Mouse (Mus musculus): ENCODE data around the gene Gm4307. TPM values are rescaled to one million over a fixed set of nuclear protein-coding genes. Genes with fewer than 3 reads are reported as not detected.
"Not testable (repeated sequence)": the region's sequence is repeated elsewhere in the genome, so short reads cannot be mapped to it uniquely, and the experiment has no call there.

Gene Gm4307
- total RNA-seq (2012; rRNA removed) (not detected in 2 replicates), polyA plus RNA-seq (2012; ENCODE audit: insufficient read depth in 1 of 2, insufficient read length in 2 of 2, low read depth in 1 of 2, low replicate concordance in 2 of 2, missing spikeins in 1 of 2) (not detected)

DNA sequence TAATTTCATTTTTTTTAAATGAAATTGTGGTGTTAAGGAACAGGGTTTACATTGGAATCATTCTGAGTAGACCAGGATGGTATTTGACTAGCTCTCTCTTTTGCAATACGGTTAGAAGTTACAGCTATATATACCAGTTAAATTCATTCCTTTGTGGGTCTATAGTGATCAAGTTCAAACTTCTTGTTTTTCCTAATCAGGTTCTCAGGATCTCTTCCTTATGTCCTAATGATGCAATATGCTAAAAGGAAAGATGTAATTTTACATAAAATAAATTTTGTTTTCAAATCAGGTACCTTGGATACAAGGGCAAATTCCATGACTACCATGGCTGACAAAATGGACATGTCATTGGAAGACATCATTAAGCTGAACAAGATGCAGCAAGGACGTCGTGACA, at the start of gene Gm4307:
Gene Gm4307, plus strand, starts transcription at position 301 of the 400 bp plus-strand sequence.
- not testable (repeated sequence) for H3K27ac ChIP-seq (ENCODE audit: control insufficient read depth, low read depth, low read length); H3K4me3 ChIP-seq (ENCODE audit: control insufficient read depth in 1 of 2, insufficient read depth in 1 of 2, low read depth in 2 of 2, low read length in 2 of 2); H3K9ac ChIP-seq (ENCODE audit: control insufficient read depth, low read depth, low read length, poor library complexity, severe bottlenecking); H3K36me3 ChIP-seq (ENCODE audit: control insufficient read depth in 1 of 2, insufficient read depth in 2 of 2, low read length in 2 of 2); H3K27me3 ChIP-seq (ENCODE audit: control insufficient read depth in 1 of 2, insufficient read depth in 2 of 2, low read length in 2 of 2); H3K9me3 ChIP-seq (replicated peaks; ENCODE audit: insufficient read depth, low read length); DNase-seq (ENCODE audit: low read depth, low spot score); H3K4me1 ChIP-seq (ENCODE audit: control insufficient read depth in 1 of 2, insufficient read depth in 2 of 2, low read length in 2 of 2); H3K79me2 ChIP-seq (ENCODE audit: control insufficient read depth, insufficient read depth, low read length, poor library complexity)

DNA sequence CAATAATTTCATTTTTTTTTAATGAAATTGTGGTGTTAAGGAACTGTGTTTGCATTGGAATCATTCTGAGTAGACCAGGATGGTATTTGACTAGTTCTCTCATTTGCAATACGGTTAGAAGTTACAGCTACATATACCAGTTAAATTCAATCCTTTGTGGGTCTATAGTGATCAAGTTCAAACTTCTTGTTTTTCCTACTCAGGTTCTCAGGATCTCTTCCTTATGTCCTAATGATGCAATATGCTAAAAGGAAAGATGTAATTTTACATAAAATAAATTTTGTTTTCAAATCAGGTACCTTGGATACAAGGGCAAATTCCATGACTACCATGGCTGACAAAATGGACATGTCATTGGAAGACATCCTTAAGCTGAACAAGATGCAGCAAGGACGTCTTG, 25.8 kb upstream of the Gm4307 start, which contains the start of gene Gm4301:
Gene Gm4301, plus strand, starts transcription at position 301 of the 400 bp plus-strand sequence.
- H3K27ac ChIP-seq (ENCODE audit: control insufficient read depth, low read depth, low read length); H3K9me3 ChIP-seq (replicated peaks; ENCODE audit: insufficient read depth, low read length); H3K9ac ChIP-seq (ENCODE audit: control insufficient read depth, low read depth, low read length, poor library complexity, severe bottlenecking); H3K79me2 ChIP-seq (ENCODE audit: control insufficient read depth, insufficient read depth, low read length, poor library complexity); H3K4me1 ChIP-seq (ENCODE audit: control insufficient read depth in 1 of 2, insufficient read depth in 2 of 2, low read length in 2 of 2); H3K27me3 ChIP-seq (ENCODE audit: control insufficient read depth in 1 of 2, insufficient read depth in 2 of 2, low read length in 2 of 2); DNase-seq (ENCODE audit: low read depth, low spot score); H3K4me3 ChIP-seq (ENCODE audit: control insufficient read depth in 1 of 2, insufficient read depth in 1 of 2, low read depth in 2 of 2, low read length in 2 of 2); H3K36me3 ChIP-seq (ENCODE audit: control insufficient read depth in 1 of 2, insufficient read depth in 2 of 2, low read length in 2 of 2): not testable (repeated sequence)

DNA sequence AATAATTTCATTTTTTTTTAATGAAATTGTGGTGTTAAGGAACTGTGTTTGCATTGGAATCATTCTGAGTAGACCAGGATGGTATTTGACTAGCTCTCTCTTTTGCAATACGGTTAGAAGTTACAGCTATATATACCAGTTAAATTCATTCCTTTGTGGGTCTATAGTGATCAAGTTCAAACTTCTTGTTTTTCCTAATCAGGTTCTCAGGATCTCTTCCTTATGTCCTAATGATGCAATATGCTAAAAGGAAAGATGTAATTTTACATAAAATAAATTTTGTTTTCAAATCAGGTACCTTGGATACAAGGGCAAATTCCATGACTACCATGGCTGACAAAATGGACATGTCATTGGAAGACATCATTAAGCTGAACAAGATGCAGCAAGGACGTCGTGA, 20.6 kb upstream of the Gm4307 start, which contains the start of gene Gm4302:
Gene Gm4302, plus strand, starts transcription at position 301 of the 400 bp plus-strand sequence.
- not testable (repeated sequence) for H3K4me1 ChIP-seq (ENCODE audit: control insufficient read depth in 1 of 2, insufficient read depth in 2 of 2, low read length in 2 of 2); H3K9me3 ChIP-seq (replicated peaks; ENCODE audit: insufficient read depth, low read length); H3K27me3 ChIP-seq (ENCODE audit: control insufficient read depth in 1 of 2, insufficient read depth in 2 of 2, low read length in 2 of 2); H3K79me2 ChIP-seq (ENCODE audit: control insufficient read depth, insufficient read depth, low read length, poor library complexity); H3K36me3 ChIP-seq (ENCODE audit: control insufficient read depth in 1 of 2, insufficient read depth in 2 of 2, low read length in 2 of 2); H3K27ac ChIP-seq (ENCODE audit: control insufficient read depth, low read depth, low read length); H3K4me3 ChIP-seq (ENCODE audit: control insufficient read depth in 1 of 2, insufficient read depth in 1 of 2, low read depth in 2 of 2, low read length in 2 of 2); H3K9ac ChIP-seq (ENCODE audit: control insufficient read depth, low read depth, low read length, poor library complexity, severe bottlenecking); DNase-seq (ENCODE audit: low read depth, low spot score)

DNA sequence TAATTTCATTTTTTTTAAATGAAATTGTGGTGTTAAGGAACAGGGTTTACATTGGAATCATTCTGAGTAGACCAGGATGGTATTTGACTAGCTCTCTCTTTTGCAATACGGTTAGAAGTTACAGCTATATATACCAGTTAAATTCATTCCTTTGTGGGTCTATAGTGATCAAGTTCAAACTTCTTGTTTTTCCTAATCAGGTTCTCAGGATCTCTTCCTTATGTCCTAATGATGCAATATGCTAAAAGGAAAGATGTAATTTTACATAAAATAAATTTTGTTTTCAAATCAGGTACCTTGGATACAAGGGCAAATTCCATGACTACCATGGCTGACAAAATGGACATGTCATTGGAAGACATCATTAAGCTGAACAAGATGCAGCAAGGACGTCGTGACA, 15.5 kb upstream of the Gm4307 start, which contains the start of gene Gm4303:
Gene Gm4303, plus strand, starts transcription at position 301 of the 400 bp plus-strand sequence.
- H3K4me3 ChIP-seq (ENCODE audit: control insufficient read depth in 1 of 2, insufficient read depth in 1 of 2, low read depth in 2 of 2, low read length in 2 of 2) = not testable (repeated sequence)

DNA sequence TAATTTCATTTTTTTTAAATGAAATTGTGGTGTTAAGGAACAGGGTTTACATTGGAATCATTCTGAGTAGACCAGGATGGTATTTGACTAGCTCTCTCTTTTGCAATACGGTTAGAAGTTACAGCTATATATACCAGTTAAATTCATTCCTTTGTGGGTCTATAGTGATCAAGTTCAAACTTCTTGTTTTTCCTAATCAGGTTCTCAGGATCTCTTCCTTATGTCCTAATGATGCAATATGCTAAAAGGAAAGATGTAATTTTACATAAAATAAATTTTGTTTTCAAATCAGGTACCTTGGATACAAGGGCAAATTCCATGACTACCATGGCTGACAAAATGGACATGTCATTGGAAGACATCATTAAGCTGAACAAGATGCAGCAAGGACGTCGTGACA, 10.3 kb upstream of the Gm4307 start, which contains the start of gene Gm4305:
Gene Gm4305, plus strand, starts transcription at position 301 of the 400 bp plus-strand sequence.
- not testable (repeated sequence) for H3K79me2 ChIP-seq (ENCODE audit: control insufficient read depth, insufficient read depth, low read length, poor library complexity); H3K9ac ChIP-seq (ENCODE audit: control insufficient read depth, low read depth, low read length, poor library complexity, severe bottlenecking); H3K4me1 ChIP-seq (ENCODE audit: control insufficient read depth in 1 of 2, insufficient read depth in 2 of 2, low read length in 2 of 2); H3K27me3 ChIP-seq (ENCODE audit: control insufficient read depth in 1 of 2, insufficient read depth in 2 of 2, low read length in 2 of 2); H3K36me3 ChIP-seq (ENCODE audit: control insufficient read depth in 1 of 2, insufficient read depth in 2 of 2, low read length in 2 of 2); DNase-seq (ENCODE audit: low read depth, low spot score); H3K9me3 ChIP-seq (replicated peaks; ENCODE audit: insufficient read depth, low read length); H3K4me3 ChIP-seq (ENCODE audit: control insufficient read depth in 1 of 2, insufficient read depth in 1 of 2, low read depth in 2 of 2, low read length in 2 of 2); H3K27ac ChIP-seq (ENCODE audit: control insufficient read depth, low read depth, low read length)

More for the DNA sequence above, 15.5 kb upstream of the Gm4307 start, which contains the start of gene Gm4303:
- H3K27ac ChIP-seq (ENCODE audit: control insufficient read depth, low read depth, low read length); H3K9ac ChIP-seq (ENCODE audit: control insufficient read depth, low read depth, low read length, poor library complexity, severe bottlenecking); H3K9me3 ChIP-seq (replicated peaks; ENCODE audit: insufficient read depth, low read length); H3K27me3 ChIP-seq (ENCODE audit: control insufficient read depth in 1 of 2, insufficient read depth in 2 of 2, low read length in 2 of 2); H3K79me2 ChIP-seq (ENCODE audit: control insufficient read depth, insufficient read depth, low read length, poor library complexity); DNase-seq (ENCODE audit: low read depth, low spot score); H3K4me1 ChIP-seq (ENCODE audit: control insufficient read depth in 1 of 2, insufficient read depth in 2 of 2, low read length in 2 of 2); H3K36me3 ChIP-seq (ENCODE audit: control insufficient read depth in 1 of 2, insufficient read depth in 2 of 2, low read length in 2 of 2): not testable (repeated sequence)

DNA sequence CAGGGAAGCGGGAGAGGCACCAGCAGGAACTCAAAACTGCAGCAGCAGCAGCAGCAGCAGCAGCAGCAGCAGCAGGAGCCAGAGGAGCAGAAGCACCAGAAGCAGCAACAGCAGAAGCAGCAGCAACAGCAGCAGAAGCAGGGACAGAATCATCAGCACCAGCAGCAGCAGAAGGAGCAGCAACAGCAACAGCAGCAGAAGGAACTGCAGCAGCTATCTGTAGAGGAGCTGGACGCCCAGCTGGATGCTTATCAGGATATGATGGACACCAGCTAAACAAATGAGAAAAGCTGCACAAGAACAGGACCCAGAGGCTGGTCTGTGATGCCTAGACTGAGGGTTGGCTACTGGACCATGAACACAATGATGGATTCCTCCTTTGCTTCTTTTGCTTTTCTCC, 4.3 kb upstream of the Gm4307 start:
- H3K9me3 ChIP-seq (replicated peaks; ENCODE audit: insufficient read depth, low read length); DNase-seq (ENCODE audit: low read depth, low spot score); H3K4me3 ChIP-seq (ENCODE audit: control insufficient read depth in 1 of 2, insufficient read depth in 1 of 2, low read depth in 2 of 2, low read length in 2 of 2): not testable (repeated sequence)

DNA sequence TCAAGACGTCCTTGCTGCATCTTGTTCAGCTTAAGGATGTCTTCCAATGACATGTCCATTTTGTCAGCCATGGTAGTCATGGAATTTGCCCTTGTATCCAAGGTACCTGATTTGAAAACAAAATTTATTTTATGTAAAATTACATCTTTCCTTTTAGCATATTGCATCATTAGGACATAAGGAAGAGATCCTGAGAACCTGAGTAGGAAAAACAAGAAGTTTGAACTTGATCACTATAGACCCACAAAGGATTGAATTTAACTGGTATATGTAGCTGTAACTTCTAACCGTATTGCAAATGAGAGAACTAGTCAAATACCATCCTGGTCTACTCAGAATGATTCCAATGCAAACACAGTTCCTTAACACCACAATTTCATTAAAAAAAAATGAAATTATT, 21.3 kb downstream of the Gm4307 start, which contains the start of gene Gm4312:
Gene Gm4312, minus strand, starts transcription at position 101 of the 400 bp plus-strand sequence.
- H3K9ac ChIP-seq (ENCODE audit: control insufficient read depth, low read depth, low read length, poor library complexity, severe bottlenecking); H3K4me3 ChIP-seq (ENCODE audit: control insufficient read depth in 1 of 2, insufficient read depth in 1 of 2, low read depth in 2 of 2, low read length in 2 of 2); H3K27me3 ChIP-seq (ENCODE audit: control insufficient read depth in 1 of 2, insufficient read depth in 2 of 2, low read length in 2 of 2); H3K27ac ChIP-seq (ENCODE audit: control insufficient read depth, low read depth, low read length); H3K9me3 ChIP-seq (replicated peaks; ENCODE audit: insufficient read depth, low read length); H3K4me1 ChIP-seq (ENCODE audit: control insufficient read depth in 1 of 2, insufficient read depth in 2 of 2, low read length in 2 of 2); H3K36me3 ChIP-seq (ENCODE audit: control insufficient read depth in 1 of 2, insufficient read depth in 2 of 2, low read length in 2 of 2); DNase-seq (ENCODE audit: low read depth, low spot score); H3K79me2 ChIP-seq (ENCODE audit: control insufficient read depth, insufficient read depth, low read length, poor library complexity): not testable (repeated sequence)

More for the DNA sequence above, 4.3 kb upstream of the Gm4307 start:
- H3K79me2 ChIP-seq (ENCODE audit: control insufficient read depth, insufficient read depth, low read length, poor library complexity); H3K9ac ChIP-seq (ENCODE audit: control insufficient read depth, low read depth, low read length, poor library complexity, severe bottlenecking); H3K27me3 ChIP-seq (ENCODE audit: control insufficient read depth in 1 of 2, insufficient read depth in 2 of 2, low read length in 2 of 2); H3K27ac ChIP-seq (ENCODE audit: control insufficient read depth, low read depth, low read length); H3K4me1 ChIP-seq (ENCODE audit: control insufficient read depth in 1 of 2, insufficient read depth in 2 of 2, low read length in 2 of 2); H3K36me3 ChIP-seq (ENCODE audit: control insufficient read depth in 1 of 2, insufficient read depth in 2 of 2, low read length in 2 of 2): not testable (repeated sequence)
